Mouse (Mus musculus) myocyte (in vitro differentiated cells): Measurements from ENCODE around the gene Ddx39. TPM values are rescaled to one million over a fixed set of nuclear protein-coding genes. Genes with fewer than 3 reads are reported as not detected.

Experiments
- H3K27me3 ChIP-seq: one replicate; pipeline ENCODE4 v1.6.1; 2011; ENCODE audit not compliant: control insufficient read depth, insufficient read depth, insufficient read length
- H3K36me3 ChIP-seq: one replicate; pipeline ENCODE4 v1.6.1; 2011; ENCODE audit not compliant: control insufficient read depth, insufficient read depth
- H3K4me2 ChIP-seq: one replicate; pipeline ENCODE4 v1.6.1; 2011; ENCODE audit warnings: low read depth, control low read depth
- H3K4me3 ChIP-seq: one replicate; pipeline ENCODE4 v1.5.1; 2011; ENCODE audit warnings: mild to moderate bottlenecking, control low read depth, moderate library complexity
- H3K79me2 ChIP-seq: one replicate; pipeline ENCODE4 v1.6.1; 2011; ENCODE audit not compliant: control insufficient read depth, insufficient read depth
- H3ac ChIP-seq: one replicate; pipeline ENCODE4 v1.6.1; 2011; ENCODE audit not compliant: control insufficient read depth, insufficient read length
- CEBPB ChIP-seq: IDR thresholded peaks from 2 replicates; pipeline ENCODE4 v1.6.1; 2011; ENCODE audit warnings: mild to moderate bottlenecking, moderate library complexity; ENCODE audit not compliant: poor library complexity, insufficient read depth, severe bottlenecking
- E2F4 ChIP-seq: IDR thresholded peaks from one replicate; pipeline ENCODE4 v1.6.1; 2011; ENCODE audit warnings: mild to moderate bottlenecking, control low read depth, moderate library complexity; ENCODE audit not compliant: insufficient read depth
- MAX ChIP-seq: IDR thresholded peaks from one replicate; pipeline ENCODE4 v1.6.1; 2011; ENCODE audit warnings: low read depth, mild to moderate bottlenecking, control low read depth
- MYOD1 ChIP-seq, 3 experiments: IDR thresholded peaks; one replicate each; pipeline ENCODE4 v1.6.1; 2011; ENCODE audit warnings: control low read depth in 2 of 3, low read depth in 2 of 3, mild to moderate bottlenecking in 2 of 3, moderate library complexity in 1 of 3; ENCODE audit not compliant: insufficient read length in 2 of 3, control insufficient read depth in 1 of 3
- MYOG ChIP-seq, 3 experiments: IDR thresholded peaks; one replicate each; pipeline ENCODE4 v1.6.1; 2011; ENCODE audit warnings: control low read depth in 2 of 3, low read depth in 2 of 3, mild to moderate bottlenecking in 2 of 3; ENCODE audit not compliant: insufficient read length in 2 of 3, control insufficient read depth in 1 of 3, insufficient read depth in 1 of 3
- POLR2A ChIP-seq: IDR thresholded peaks from one replicate; pipeline ENCODE4 v1.6.1; 2011; ENCODE audit warnings: low read depth, mild to moderate bottlenecking, control low read depth, moderate library complexity; ENCODE audit not compliant: insufficient read length
- POLR2AphosphoS2 ChIP-seq: IDR thresholded peaks from one replicate; pipeline ENCODE4 v1.6.1; 2011; ENCODE audit warnings: low read depth, control low read depth; ENCODE audit not compliant: insufficient read length
- REST ChIP-seq: IDR thresholded peaks from one replicate; pipeline ENCODE4 v1.6.1; 2011; ENCODE audit warnings: mild to moderate bottlenecking, control low read depth, moderate library complexity; ENCODE audit not compliant: insufficient read depth, insufficient read length
- SRF ChIP-seq: IDR thresholded peaks from one replicate; pipeline ENCODE4 v1.6.1; 2011; ENCODE audit warnings: low read depth; ENCODE audit not compliant: control insufficient read depth, insufficient read length
- TCF12 ChIP-seq: IDR thresholded peaks from one replicate; pipeline ENCODE4 v1.6.1; 2011; ENCODE audit warnings: mild to moderate bottlenecking, control low read depth; ENCODE audit not compliant: poor library complexity, insufficient read depth, severe bottlenecking
- TCF3 ChIP-seq: IDR thresholded peaks from one replicate; pipeline ENCODE4 v1.6.1; 2011; ENCODE audit warnings: low read depth, control low read depth; ENCODE audit not compliant: insufficient read length
- USF1 ChIP-seq: IDR thresholded peaks from one replicate; pipeline ENCODE4 v1.6.1; 2011; ENCODE audit warnings: low read depth, mild to moderate bottlenecking, control low read depth, moderate library complexity
- polyA plus RNA-seq: library from polyadenylated mRNA; unstranded; fragments of >200 nt; fragmentation: generic; extraction: Trizol; gene quantifications from one replicate; pipeline ENCODE4 v1.2.1, GENCODE M21; 2012; ENCODE audit warnings: missing spikeins

Ddx39 gene
- polyA plus RNA-seq, 1 experiment = 113 TPM

DNA sequence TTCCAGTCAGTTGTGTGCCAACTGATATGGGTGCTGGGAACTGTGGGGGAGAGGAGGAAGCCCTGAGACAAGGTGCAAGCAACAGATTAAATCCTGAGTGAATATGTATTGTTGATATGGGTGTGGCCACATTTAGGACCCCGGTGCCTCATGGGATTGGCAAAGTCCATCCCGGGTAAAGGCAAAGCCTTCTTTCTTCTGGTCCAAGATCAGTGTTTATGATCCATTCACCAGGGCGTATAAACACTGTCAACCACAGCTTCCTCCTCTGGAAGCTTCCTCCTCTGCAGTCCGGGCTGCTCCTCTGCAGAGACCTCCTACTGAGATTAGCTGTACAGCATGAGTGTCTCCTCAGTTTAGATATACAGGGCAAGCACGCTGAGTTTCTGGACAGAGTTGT is 53.5 kb downstream of the Ddx39 start:
- H3K27me3 ChIP-seq = no peaks in the 10 kb centered on the region
- no peak overlapping the region for H3K4me3 ChIP-seq

DNA sequence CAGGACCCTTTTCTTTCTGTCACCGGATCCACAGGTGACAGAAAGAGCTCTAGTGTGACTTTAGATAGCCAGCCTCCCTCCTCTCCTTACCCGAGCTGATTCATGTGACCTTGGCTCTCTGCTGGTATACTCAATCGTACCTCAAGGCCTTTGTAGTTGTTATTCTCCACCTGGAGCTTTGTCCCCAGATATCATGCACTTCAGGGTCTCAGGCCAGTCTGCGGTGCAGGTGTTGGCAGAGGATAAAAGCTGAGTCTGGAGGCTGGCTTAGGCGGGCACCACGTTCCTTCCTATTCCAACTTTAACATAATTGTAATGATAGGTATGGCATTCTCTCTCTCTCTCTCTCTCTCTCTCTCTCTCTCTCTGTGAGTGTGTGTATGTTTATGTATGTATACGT is 54.7 kb downstream of the Ddx39 start:
- Histone ChIP-seq H3K27me3 (no peaks in the 10 kb centered on the region), H3K4me2 (no peak overlapping the region), H3K36me3 (no peaks in the 10 kb centered on the region), H3ac (no peak overlapping the region), H3K4me3 (no peak overlapping the region), H3K79me2 (no peaks in the 10 kb centered on the region)
- TF ChIP-seq TCF3 (no peak), TCF12 (no peak), POLR2A (no peak), CEBPB (no peak), USF1 (no peak), REST (no peak), MYOG (IDR thresholded peaks at IDR 0.05; ENCODE audit: control insufficient read depth in 1 of 3, insufficient read depth in 1 of 3, insufficient read length in 2 of 3, low read depth in 2 of 3) (no peak), MYOD1 (IDR thresholded peaks at IDR 0.05; ENCODE audit: control insufficient read depth in 1 of 3, insufficient read length in 2 of 3, low read depth in 2 of 3) (no peak), SRF (no peak), MAX (no peak), E2F4 (no peak), POLR2AphosphoS2 (no peak)

More for the DNA sequence above, 53.5 kb downstream of the Ddx39 start:
- no peaks in the 10 kb centered on the region for H3K79me2 ChIP-seq
- TF ChIP-seq MYOG (IDR thresholded peaks at IDR 0.05; ENCODE audit: control insufficient read depth in 1 of 3, insufficient read depth in 1 of 3, insufficient read length in 2 of 3, low read depth in 2 of 3) = no peak
- no peak for TF ChIP-seq USF1
- TF ChIP-seq TCF12 = no peak
- H3K36me3 ChIP-seq = no peaks in the 10 kb centered on the region
- H3K4me2 ChIP-seq = no peak overlapping the region
- no peak overlapping the region for H3ac ChIP-seq

DNA sequence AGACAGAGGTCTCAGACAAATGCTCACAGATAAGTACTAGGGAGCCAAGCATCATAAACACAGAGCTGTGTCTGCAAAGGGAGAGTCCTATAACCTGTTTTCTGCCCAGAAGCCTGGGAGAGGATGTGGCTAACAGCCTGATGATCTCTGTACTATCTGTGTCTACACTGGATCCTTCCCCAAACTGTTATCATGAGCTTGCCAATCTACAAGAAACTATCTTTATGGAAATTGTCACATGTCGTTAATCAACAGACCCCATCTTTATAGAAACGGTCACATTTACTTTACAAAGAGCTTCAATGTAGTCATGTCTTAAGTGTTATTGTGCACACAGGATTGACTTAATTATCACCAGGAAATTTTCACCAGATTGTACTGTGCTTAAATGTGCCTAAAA is 55.7 kb downstream of the Ddx39 start:
- no peaks in the 10 kb centered on the region for H3K27me3 ChIP-seq
- TF ChIP-seq POLR2AphosphoS2 = no peak
- no peak for TF ChIP-seq SRF
- no peak for TF ChIP-seq POLR2A
- no peak for TF ChIP-seq MAX
- TF ChIP-seq CEBPB = no peak
- TF ChIP-seq E2F4 = no peak
- TF ChIP-seq TCF3 = no peak
- no peak for TF ChIP-seq MYOG (IDR thresholded peaks at IDR 0.05; ENCODE audit: control insufficient read depth in 1 of 3, insufficient read depth in 1 of 3, insufficient read length in 2 of 3, low read depth in 2 of 3)
- TF ChIP-seq REST = no peak
- no peaks in the 10 kb centered on the region for H3K79me2 ChIP-seq

DNA sequence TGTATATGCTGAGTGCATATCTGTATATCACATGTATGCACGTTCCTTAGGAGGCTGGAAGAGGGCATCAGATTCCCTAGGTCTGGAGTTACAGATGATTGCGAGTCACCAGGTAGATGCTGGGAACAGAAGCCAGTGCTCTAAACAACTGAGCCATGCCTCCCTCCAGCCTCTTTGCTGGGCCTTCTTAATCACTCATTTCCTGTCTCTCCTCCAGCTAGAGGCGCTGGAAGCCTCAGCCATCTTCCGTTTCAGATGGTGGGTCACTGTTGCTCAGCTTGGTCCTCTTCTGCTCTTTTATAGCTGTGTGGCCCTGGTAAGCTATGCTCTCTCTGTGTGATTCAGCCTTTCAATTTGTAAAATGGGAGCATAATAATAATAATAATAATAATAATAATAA is 56.8 kb downstream of the Ddx39 start:
- TF ChIP-seq POLR2AphosphoS2 = no peak
- no peak for TF ChIP-seq USF1
- TF ChIP-seq CEBPB = no peak
- TF ChIP-seq MYOG (IDR thresholded peaks at IDR 0.05; ENCODE audit: control insufficient read depth in 1 of 3, insufficient read depth in 1 of 3, insufficient read length in 2 of 3, low read depth in 2 of 3) = no peak
- TF ChIP-seq TCF3 = no peak
- no peak for TF ChIP-seq SRF
- no peak for TF ChIP-seq E2F4
- no peak for TF ChIP-seq REST
- no peak for TF ChIP-seq TCF12
- no peak for TF ChIP-seq POLR2A
- TF ChIP-seq MAX = no peak
- Histone ChIP-seq H3K36me3 (no peaks in the 10 kb centered on the region), H3K79me2 (no peaks in the 10 kb centered on the region), H3ac (no peak overlapping the region), H3K27me3 (no peaks in the 10 kb centered on the region), H3K4me3 (no peak overlapping the region), H3K4me2 (no peak overlapping the region)

More for the DNA sequence above, 55.7 kb downstream of the Ddx39 start:
- H3K4me3 ChIP-seq = no peak overlapping the region
- no peak overlapping the region for H3ac ChIP-seq
- no peak overlapping the region for H3K4me2 ChIP-seq
- H3K36me3 ChIP-seq = no peaks in the 10 kb centered on the region

DNA sequence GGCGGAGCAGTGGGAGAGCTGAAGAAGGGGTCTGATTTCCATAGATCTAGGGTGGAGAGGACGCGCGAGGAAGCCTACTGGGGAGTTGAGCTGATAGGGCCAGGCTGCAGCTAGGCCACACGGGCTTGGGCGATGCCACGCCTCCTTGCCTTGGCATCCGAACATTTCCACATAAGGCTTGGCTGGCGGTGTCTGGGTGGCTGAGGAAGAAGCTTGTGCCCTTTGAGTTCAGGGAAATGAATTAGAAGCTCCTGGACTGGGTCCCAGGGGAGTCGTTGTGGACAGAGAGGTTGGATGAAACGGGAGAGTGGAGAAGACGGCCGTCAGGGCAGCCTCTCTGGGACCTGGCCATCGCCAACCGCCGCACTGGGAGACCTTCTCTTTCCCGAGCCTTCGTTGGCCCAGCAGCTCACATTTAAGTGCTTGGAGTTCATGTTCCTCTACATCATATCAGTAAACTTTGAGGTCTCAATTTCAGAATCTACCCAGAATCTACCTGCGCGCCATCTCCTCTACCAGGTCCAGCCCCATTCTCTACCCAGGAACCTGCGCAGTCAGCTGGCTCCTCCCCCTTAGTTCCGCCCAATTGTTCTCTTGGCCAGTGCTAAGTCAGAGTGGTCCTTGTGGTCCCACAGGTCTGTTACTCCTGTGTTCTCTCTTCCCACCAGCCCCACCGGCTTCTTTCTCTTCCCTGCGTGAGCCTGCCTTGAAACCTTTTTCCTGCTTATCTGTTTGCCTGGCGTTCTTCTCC is 57.9 kb downstream of the Ddx39 start:
- no peaks in the 10 kb centered on the region for H3K79me2 ChIP-seq
- H3K4me2 ChIP-seq = no peak overlapping the region
- no peaks in the 10 kb centered on the region for H3K27me3 ChIP-seq
- H3ac ChIP-seq = no peak overlapping the region
- no peaks in the 10 kb centered on the region for H3K36me3 ChIP-seq
- H3K4me3 ChIP-seq = no peak overlapping the region
- no peak for TF ChIP-seq MAX
- peak; percentile 65 for TF ChIP-seq SRF
